Mouse (Mus musculus) liver, adult 2 months (tissue): ENCODE measurements around the gene Atrnl1.

Experiments
- CTCF ChIP-seq: fragments of 200-500 bp; IDR thresholded peaks from 2 replicates; pipeline ENCODE4 v1.5.1; 2011; ENCODE audit warnings: low read depth, low read length, control low read depth
- POLR2A ChIP-seq: fragments of 200-500 bp; IDR thresholded peaks from 2 replicates; pipeline ENCODE4 v1.6.1; 2011; ENCODE audit warnings: low read length, control low read depth; ENCODE audit not compliant: insufficient read depth; ENCODE audit errors: extremely low read depth

DNA sequence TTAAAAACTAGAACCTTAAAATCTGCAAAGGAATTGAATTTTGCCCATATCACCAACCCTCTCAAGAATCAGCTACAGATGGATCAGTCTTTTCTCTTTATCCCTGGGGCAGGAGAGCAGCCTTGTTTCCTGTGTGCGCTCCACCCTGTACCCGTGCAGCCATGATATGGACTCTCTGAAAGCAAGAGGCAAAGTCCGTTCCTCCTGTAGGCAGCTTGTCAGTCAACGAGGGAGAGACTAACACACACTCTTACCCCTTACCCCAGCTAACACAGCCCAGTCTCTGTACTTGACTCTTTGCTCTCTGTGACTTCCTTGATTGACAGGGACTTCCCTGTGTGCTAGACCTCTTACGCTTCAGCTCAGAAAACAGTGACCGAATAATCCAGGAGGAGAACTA is 333.8 kb downstream of the Atrnl1 start:
- TF ChIP-seq CTCF, result no peak
- no peak for TF ChIP-seq POLR2A
